Mouse (Mus musculus) MN1 (cell line): ENCODE results near the gene Zfp72.

Source experiments
- DNase-seq: peaks from one replicate; pipeline ENCODE4 v3.0.0-alpha.2; 2016; ENCODE audit warnings: low spot score

The Zfp72 gene

GRCm38 (mm10) chr13:74390371-74390990 is at the start of gene Zfp72:
Gene Zfp72, minus strand, starts transcription at chr13:74390836.
- peak; percentile 42 for DNase-seq

GRCm38 (mm10) chr13:74439895-74440294 is 49.3 kb upstream of the Zfp72 start:
- no peak for DNase-seq

- DNase-seq = no peak
These were observed 8.7 kb upstream of the Zfp72 start, which contains the start of gene Ftl1-ps1 for GRCm38 (mm10) chr13:74399298-74399839. Gene Ftl1-ps1, plus strand, starts transcription at chr13:74399694.

- DNase-seq = no peak
These were observed 520 bp upstream of the Zfp72 start for GRCm38 (mm10) chr13:74391156-74391555.

GRCm38 (mm10) chr13:74389730-74390129 is 906 bp downstream of the Zfp72 start:
- no peak for DNase-seq

- DNase-seq = no peak
These were observed 8.3 kb downstream of the Zfp72 start for GRCm38 (mm10) chr13:74382289-74382688.

GRCm38 (mm10) chr13:74381533-74382276 is 8.9 kb downstream of the Zfp72 start:
- no peak for DNase-seq

- peak; percentile 60 for DNase-seq
These were observed 26.8 kb downstream of the Zfp72 start, which contains the start of gene Lrrc14b for GRCm38 (mm10) chr13:74363859-74364235. Gene Lrrc14b, minus strand, starts transcription at chr13:74364005.

- no peak for DNase-seq
These were observed 27.3 kb downstream of the Zfp72 start for GRCm38 (mm10) chr13:74363176-74363858.

- DNase-seq = no peak
These were observed 28.4 kb downstream of the Zfp72 start for GRCm38 (mm10) chr13:74362218-74362617.

- no peak for DNase-seq
These were observed 34.1 kb downstream of the Zfp72 start for GRCm38 (mm10) chr13:74356491-74356890.

GRCm38 (mm10) chr13:74350435-74350906 is 40.2 kb downstream of the Zfp72 start:
- DNase-seq = no peak

- DNase-seq = peak; percentile 97
These were observed 40.8 kb downstream of the Zfp72 start, which contains the start of the genes Sdha and Ccdc127 for GRCm38 (mm10) chr13:74349566-74350434. Gene Sdha, minus strand, starts transcription at chr13:74350280. Gene Ccdc127, plus strand, starts transcription at chr13:74350309.

GRCm38 (mm10) chr13:74341036-74341435 is 49.6 kb downstream of the Zfp72 start:
- peak; percentile 68 for DNase-seq

- DNase-seq = no peak
These were observed 61.3 kb downstream of the Zfp72 start for GRCm38 (mm10) chr13:74329321-74329720.
